Mouse (Mus musculus): Measurements from ENCODE around the gene Cilp2.

Cilp2 gene

GRCm38 (mm10) chr8:69874155-69874554 lies 13.3 kb downstream of the Cilp2 start:
- DNase-seq (ENCODE audit: low spot score), result no peak

GRCm38 (mm10) chr8:69870907-69871306 lies 16.6 kb downstream of the Cilp2 start:
- no peak for DNase-seq (ENCODE audit: low spot score)

- no peak for DNase-seq (ENCODE audit: low spot score)
Observed at GRCm38 (mm10) chr8:69870003-69870765, 17.3 kb downstream of the Cilp2 start.

- DNase-seq (ENCODE audit: low spot score), result no peak
Observed at GRCm38 (mm10) chr8:69867696-69868326, 19.7 kb downstream of the Cilp2 start.

- DNase-seq (ENCODE audit: low spot score), result no peak
Observed at GRCm38 (mm10) chr8:69864180-69864579, 23.3 kb downstream of the Cilp2 start.

GRCm38 (mm10) chr8:69863387-69864020 lies 24.0 kb downstream of the Cilp2 start:
- DNase-seq (ENCODE audit: low spot score), result no peak

GRCm38 (mm10) chr8:69861251-69861650 lies 26.2 kb downstream of the Cilp2 start:
- DNase-seq (ENCODE audit: low spot score), result no peak

- no peak for DNase-seq (ENCODE audit: low spot score)
Observed at GRCm38 (mm10) chr8:69860807-69861206, 26.7 kb downstream of the Cilp2 start.

GRCm38 (mm10) chr8:69853869-69854268 lies 33.6 kb downstream of the Cilp2 start:
- DNase-seq (ENCODE audit: low spot score), result no peak

GRCm38 (mm10) chr8:69850926-69851506 lies 36.5 kb downstream of the Cilp2 start:
- DNase-seq (ENCODE audit: low spot score), result no peak

GRCm38 (mm10) chr8:69849899-69850298 lies 37.6 kb downstream of the Cilp2 start:
- DNase-seq (ENCODE audit: low spot score), result no peak

GRCm38 (mm10) chr8:69848951-69849350 lies 38.5 kb downstream of the Cilp2 start:
- DNase-seq (ENCODE audit: low spot score), result no peak

GRCm38 (mm10) chr8:69847167-69848065 lies 40.1 kb downstream of the Cilp2 start:
- DNase-seq (ENCODE audit: low spot score), result no peak

- no peak for DNase-seq (ENCODE audit: low spot score)
Observed at GRCm38 (mm10) chr8:69837057-69837682, 50.3 kb downstream of the Cilp2 start.

- DNase-seq (ENCODE audit: low spot score), result peak; percentile 90
Observed at GRCm38 (mm10) chr8:69832298-69832853, 55.1 kb downstream of the Cilp2 start, which contains the start of gene Pbx4. Pbx4 (plus strand) TSS chr8:69832491.

Data from testis, postnatal 14 days (tissue).